Mouse (Mus musculus): ENCODE results near the gene Fam213a.

DNA sequence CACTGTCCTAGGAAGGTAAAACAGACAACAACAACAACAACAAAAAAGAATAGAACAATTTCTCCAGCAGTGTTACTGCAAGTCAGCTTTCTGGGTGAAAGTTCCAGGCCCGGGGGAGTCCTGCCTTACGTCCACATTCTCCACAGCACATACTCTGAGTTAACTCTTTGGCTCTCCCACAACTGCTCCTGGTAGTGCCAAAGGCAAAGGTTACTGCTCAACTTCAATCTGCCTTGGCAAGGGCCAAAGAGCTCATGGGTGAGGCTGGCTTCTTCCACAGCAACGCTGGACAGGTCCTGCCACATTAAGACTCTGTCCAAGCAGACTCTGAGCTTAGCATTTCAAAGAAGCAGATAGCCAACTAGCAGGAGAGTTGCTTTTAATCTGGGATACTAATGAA is 1.7 kb downstream of the Fam213a start:
- TF ChIP-seq GATA1 (IDR thresholded peaks at IDR 0.05; ENCODE audit: borderline replicate concordance, low read length), result no peak
- TF ChIP-seq FLI1 (IDR thresholded peaks at IDR 0.05; ENCODE audit: low read length), result no peak
